Mouse (Mus musculus): Measurements from ENCODE around the gene P3h1. TPM values are rescaled to one million over a fixed set of nuclear protein-coding genes. Genes with fewer than 3 reads are reported as not detected.

P3h1 gene
- total RNA-seq (2023) = 1 to 10 TPM; 3.4 to 4.8 TPM

DNA sequence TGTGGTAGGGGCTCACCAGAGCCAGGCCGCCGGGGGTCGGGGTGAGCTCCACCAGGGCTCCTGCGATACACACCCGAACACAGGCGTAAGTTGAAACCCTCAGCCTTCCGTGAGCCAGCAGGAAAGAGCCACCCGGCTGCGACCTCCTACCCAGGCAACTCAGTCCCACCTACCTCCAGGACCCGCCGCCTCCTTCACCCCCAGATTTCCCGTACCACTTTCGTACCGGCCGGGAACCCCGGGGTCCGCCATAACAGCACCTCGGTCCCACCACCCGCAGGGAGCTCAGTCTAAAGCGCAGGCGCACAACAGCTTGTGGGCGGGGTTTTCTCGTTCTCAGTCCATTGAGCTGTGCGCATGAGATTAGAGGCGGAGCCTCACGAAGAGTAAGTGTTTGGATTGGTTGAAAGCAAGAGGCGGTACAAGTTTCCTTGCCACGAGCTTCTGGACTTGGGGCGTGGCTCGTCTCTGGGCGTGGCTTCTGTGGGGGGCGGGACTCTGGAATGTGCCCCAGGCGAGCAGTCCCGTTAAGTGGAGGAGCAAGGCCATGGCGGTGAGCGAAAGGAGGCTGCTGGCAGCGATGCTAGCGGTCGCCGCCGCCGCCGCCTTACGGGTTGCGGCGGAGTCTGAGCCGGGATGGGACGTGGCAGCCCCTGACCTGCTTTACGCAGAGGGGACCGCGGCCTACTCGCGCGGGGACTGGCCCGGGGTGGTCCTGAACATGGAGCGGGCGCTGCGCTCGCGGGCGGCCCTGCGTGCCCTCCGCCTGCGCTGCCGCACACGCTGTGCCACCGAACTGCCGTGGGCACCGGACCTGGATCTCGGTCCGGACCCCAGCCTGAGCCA is at the start of gene P3h1, which contains the start of gene AU022252:
Gene P3h1 (plus strand): TSS at position 506 of the 846 bp plus-strand sequence.
Gene AU022252 (minus strand): TSS at position 303 of the 846 bp plus-strand sequence.

GRCm38 (mm10) chr4:119189864-119190263 is 42.9 kb upstream of the P3h1 start, which contains the start of gene Ermap:
Gene Ermap, minus strand, starts transcription at chr4:119190011.

GRCm38 (mm10) chr4:119194909-119195581 is 37.7 kb upstream of the P3h1 start, which contains the start of gene Svbp:
Gene Svbp, plus strand, starts transcription at chr4:119195306.

DNA sequence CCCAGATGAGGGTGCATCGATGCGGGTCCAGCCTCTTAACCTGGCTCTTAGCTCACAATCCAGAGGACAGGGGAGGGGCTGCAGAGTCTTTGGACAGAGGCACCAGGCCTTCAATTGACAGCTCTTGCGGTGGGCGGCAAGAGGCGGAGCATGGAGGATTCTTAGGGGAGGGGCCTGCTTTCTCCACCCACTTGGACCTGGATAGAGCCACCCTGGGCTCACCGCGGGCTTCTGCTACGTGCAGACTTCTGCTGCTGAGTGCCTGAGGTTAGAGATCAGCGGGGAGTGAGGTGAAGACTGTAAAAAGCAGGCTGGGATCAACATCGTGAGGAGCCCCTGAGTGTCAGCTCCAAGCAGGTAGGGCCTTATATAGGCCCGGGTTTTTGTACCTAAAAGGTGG is 14.5 kb upstream of the P3h1 start, which contains the start of gene Tmem269:
Gene Tmem269 (minus strand): TSS at position 49 of the 400 bp plus-strand sequence.

DNA sequence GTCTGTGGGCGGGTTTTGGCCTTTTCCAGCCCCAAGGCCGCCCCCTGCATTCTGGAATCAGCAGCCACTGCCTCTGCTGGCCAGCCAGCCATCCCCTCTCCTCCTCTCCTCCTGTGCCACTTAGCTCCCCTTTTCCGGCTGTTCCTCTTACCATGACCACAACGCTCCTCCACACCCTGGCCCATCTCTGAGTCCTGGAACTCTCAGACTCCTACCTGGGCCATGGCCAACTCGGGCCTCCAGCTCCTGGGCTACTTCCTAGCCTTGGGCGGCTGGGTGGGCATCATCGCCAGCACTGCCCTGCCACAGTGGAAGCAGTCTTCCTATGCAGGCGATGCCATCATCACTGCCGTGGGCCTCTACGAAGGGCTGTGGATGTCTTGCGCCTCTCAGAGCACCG is 22.6 kb downstream of the P3h1 start, which contains the start of gene Cldn19:
Gene Cldn19 (plus strand): TSS at position 64 of the 400 bp plus-strand sequence.

GRCm38 (mm10) chr4:119294415-119295133 is 61.9 kb downstream of the P3h1 start, which contains the start of gene Ybx1:
Gene Ybx1, minus strand, starts transcription at chr4:119294604.

Other genes starting within 250 kb of the P3h1 start
- gene Slc2a1, start 124.2 kb upstream of the P3h1 start, total RNA-seq (2023) = 10 to 100 TPM; 16.5 to 24.6 TPM
- gene Zfp691, start 58.7 kb upstream of the P3h1 start, total RNA-seq (2023) = 1 to 10 TPM; 4.3 to 6.2 TPM
- gene Ermap, start 42.9 kb upstream of the P3h1 start, total RNA-seq (2023) = 10 to 100 TPM; 37.8 to 65.9 TPM
- gene Svbp, start 37.6 kb upstream of the P3h1 start, total RNA-seq (2023) = 10 to 100 TPM; 11.6 to 17.7 TPM
- gene Tmem269, start 14.7 kb upstream of the P3h1 start, total RNA-seq (2023) = not detected
- gene AU022252, start 203 bp upstream of the P3h1 start, total RNA-seq (2023) = 1 to 10 TPM; 4.4 to 4.9 TPM
- not detected for gene Cldn19, start 22.5 kb downstream of the P3h1 start, total RNA-seq (2023)
- gene Ybx1, start 61.7 kb downstream of the P3h1 start, total RNA-seq (2023) = 100 to 1,000 TPM; 321 to 325 TPM
- gene Ppih, start 87.6 kb downstream of the P3h1 start, total RNA-seq (2023) = 10 to 100 TPM; 18.9 to 23.9 TPM
- gene Ccdc30, start 182.6 kb downstream of the P3h1 start, total RNA-seq (2023) = not detected
- 1 to 10 TPM; 1.7 to 1.8 TPM for gene Ppcs, start 189.5 kb downstream of the P3h1 start, total RNA-seq (2023)
- not detected for gene Zmynd12, start 189.9 kb downstream of the P3h1 start, total RNA-seq (2023)

Data from neutrophil, adult 83 days (primary cell).